Mouse (Mus musculus) skeletal muscle tissue, postnatal 0 days (tissue): ENCODE data around the gene Obox7. TPM values are rescaled to one million over a fixed set of nuclear protein-coding genes. Genes with fewer than 3 reads are reported as not detected.

Experiments
- polyA plus RNA-seq: library from polyadenylated mRNA; unstranded; fragments of >200 nt; fragmentation: Nextera tagmentation; extraction: Ambion mirVana; gene quantifications from 2 replicates; pipeline ENCODE4 v1.2.1, GENCODE M21; 2015

Gene Obox7
- polyA plus RNA-seq: not detected in 2 replicates

GRCm38 (mm10) chr7:14659196-14659595, at the start of gene Obox7:
TSS of gene Obox7 (plus strand) at chr7:14659496.

Other genes starting within 250 kb of the Obox7 start
- not detected in 2 replicates for gene Sult2a8, start 212.7 kb upstream of the Obox7 start, polyA plus RNA-seq
- not detected in 2 replicates for gene Sult2a7, start 165.3 kb upstream of the Obox7 start, polyA plus RNA-seq
- 0.03 and 0.05 TPM in 2 replicates for gene Vmn1r90, start 96.0 kb upstream of the Obox7 start, polyA plus RNA-seq